In genomic region chr16:44331995-44332860, GRCm38 (mm10) we compare ENCODE assay signal across 9 mouse cellular contexts. TPM values are rescaled to one million over a fixed set of nuclear protein-coding genes. Genes with fewer than 3 reads are reported as not detected.
DNase-seq lines count a peak whose midpoint lies in the region; ATAC-seq and TF ChIP-seq lines count a peak whose summit lies in the region.
"Had no signal": no experiment of that assay in that cellular context is flagged by ENCODE, and none has a peak within 500 bp of the region (broad histone marks: within the 10 kb centered on the region; RNA-seq: fewer than 3 reads in every experiment).

No protein-coding gene starts in this region.

- H3K4me1 ChIP-seq in kidney, embryonic 14.5 days (ENCODE audit: control insufficient read depth, insufficient read depth, low read length) = no peaks in the 10 kb centered on the region
- no peaks in the 10 kb centered on the region for H3K4me1 ChIP-seq in bone marrow, adult 2 months (ENCODE audit: control insufficient read depth, insufficient read depth, low read length)
- no peaks in the 10 kb centered on the region for H3K4me1 ChIP-seq in embryonic fibroblast, embryonic 13.5 days (ENCODE audit: control insufficient read depth, insufficient read depth, low read length)
- H3K4me1 ChIP-seq in hindbrain, embryonic 13.5 days (replicated peaks) = peaks cover 22% of the 10 kb centered on the region
- no peaks in the 10 kb centered on the region for H3K4me1 ChIP-seq in midbrain, embryonic 14.5 days (ENCODE audit: control insufficient read depth, insufficient read depth, low read length)

- peak overlapping the region; percentile 99 for H3K4me2 ChIP-seq in kidney, embryonic 14.5 days (replicated peaks; ENCODE audit: low read depth, low read length)
- peak overlapping the region; percentile 99 for H3K4me2 ChIP-seq in hindbrain, embryonic 13.5 days
- peak overlapping the region; percentile 99 for H3K4me2 ChIP-seq in midbrain, embryonic 14.5 days (ENCODE audit: low read length)

- no peaks in the 10 kb centered on the region for H3K9me3 ChIP-seq in kidney, embryonic 14.5 days (ENCODE audit: control insufficient read depth, low read length)
- no peaks in the 10 kb centered on the region for H3K9me3 ChIP-seq in hindbrain, embryonic 13.5 days
- no peaks in the 10 kb centered on the region for H3K9me3 ChIP-seq in midbrain, embryonic 14.5 days (ENCODE audit: control insufficient read depth, low read length)

- ATAC-seq in kidney, embryonic 14.5 days (ENCODE audit: low FRiP score, low TSS enrichment) = peak; percentile 77
- peak; percentile 76 for ATAC-seq in hindbrain, embryonic 13.5 days (ENCODE audit: low FRiP score)
- peak; percentile 59; the same call in 1 of the 2 replicates for ATAC-seq in midbrain, embryonic 14.5 days (ENCODE audit: low FRiP score, low TSS enrichment)
- ATAC-seq: Patski had no signal

- no peak overlapping the region for H3K27ac ChIP-seq in kidney, embryonic 14.5 days (ENCODE audit: low read depth, low read length)
- H3K27ac ChIP-seq in bone marrow, adult 2 months (ENCODE audit: control insufficient read depth, insufficient read depth, low read depth, low read length, poor library complexity) = peak overlapping the region; percentile 70
- H3K27ac ChIP-seq in embryonic fibroblast, embryonic 13.5 days (ENCODE audit: insufficient read depth, low read length) = no peak overlapping the region
- H3K27ac ChIP-seq in hindbrain, embryonic 13.5 days = no peak overlapping the region
- no peak overlapping the region for H3K27ac ChIP-seq in midbrain, embryonic 14.5 days (replicated peaks; ENCODE audit: low read depth, low read length)

- 1% methylated on average over 60 of the region's 60 CpGs for WGBS in kidney, embryonic 14.5 days
- 2% methylated on average over 59 of the region's 60 CpGs for WGBS in bone marrow, adult 2 months
- under 1% methylated on average over 60 of the region's 60 CpGs for WGBS in hindbrain, embryonic 13.5 days
- under 1% methylated on average over 60 of the region's 60 CpGs for WGBS in midbrain, embryonic 14.5 days

- peak overlapping the region; percentile 63 for H3K4me3 ChIP-seq in kidney, embryonic 14.5 days (ENCODE audit: low read length)
- H3K4me3 ChIP-seq in bone marrow, adult 2 months (replicated peaks; ENCODE audit: control insufficient read depth, low read depth, low read length) = peak overlapping the region; percentile 68
- H3K4me3 ChIP-seq in embryonic fibroblast, embryonic 13.5 days (ENCODE audit: insufficient read depth, low read length) = peak overlapping the region; percentile 47
- peak overlapping the region; percentile 68 for H3K4me3 ChIP-seq in hindbrain, embryonic 13.5 days
- peak overlapping the region; percentile 65 for H3K4me3 ChIP-seq in midbrain, embryonic 14.5 days (replicated peaks; ENCODE audit: low read depth, low read length)

- intact Hi-C loops in left cerebral cortex, postnatal 36 days (cut with DNase I) = loop anchor here (5.0 kb wide), 1 partner anchor 65 kb away; no protein-coding TSS in a partner anchor

- H3K9ac ChIP-seq in kidney, embryonic 14.5 days (ENCODE audit: low read depth, low read length) = peak overlapping the region; percentile 55
- peak overlapping the region; percentile 81 for H3K9ac ChIP-seq in hindbrain, embryonic 13.5 days
- H3K9ac ChIP-seq in midbrain, embryonic 14.5 days (replicated peaks; ENCODE audit: low read length) = peak overlapping the region; percentile 71

- no peak for TF ChIP-seq CTCF in bone marrow, adult 2 months (IDR thresholded peaks at IDR 0.05; ENCODE audit: control insufficient read depth, insufficient read depth, low read length)
- TF ChIP-seq CTCF in embryonic fibroblast, embryonic 13.5 days (IDR thresholded peaks at IDR 0.05; ENCODE audit: borderline replicate concordance, insufficient read depth, low read length) = no peak

- DNase-seq in kidney, adult 8-10 months = no peak
- DNase-seq in left cerebral cortex, postnatal 36 days (ENCODE audit: low spot score in 2 of 2) = peak; percentile 44 to 55
- DNase-seq in midbrain, embryonic 14.5 days = peak; percentile 69
- DNase-seq in thymus, adult 18-20 months = peak; percentile 31 to 38

- no peak for TF ChIP-seq POLR2A in bone marrow, adult 2 months (IDR thresholded peaks at IDR 0.05; ENCODE audit: borderline replicate concordance, control insufficient read depth, low read depth, low read length)
- TF ChIP-seq POLR2A in embryonic fibroblast, embryonic 13.5 days (IDR thresholded peaks at IDR 0.05; ENCODE audit: low read depth, low read length) = no peak

- peaks cover 16% of the 10 kb centered on the region for H3K27me3 ChIP-seq in kidney, embryonic 14.5 days (ENCODE audit: control insufficient read depth, insufficient read depth, low read length)
- peaks cover 32% of the 10 kb centered on the region for H3K27me3 ChIP-seq in hindbrain, embryonic 13.5 days
- peaks cover 10% of the 10 kb centered on the region for H3K27me3 ChIP-seq in midbrain, embryonic 14.5 days (ENCODE audit: control insufficient read depth, insufficient read depth, low read length)

- H3K36me3 ChIP-seq in kidney, embryonic 14.5 days (ENCODE audit: control insufficient read depth, insufficient read depth, low read length) = no peaks in the 10 kb centered on the region
- no peaks in the 10 kb centered on the region for H3K36me3 ChIP-seq in hindbrain, embryonic 13.5 days
- H3K36me3 ChIP-seq in midbrain, embryonic 14.5 days (ENCODE audit: control insufficient read depth, insufficient read depth, low read length) = no peaks in the 10 kb centered on the region

RNA-seq across cellular contexts. Expression of gene Sidt1, which starts 0.8 kb away (rescaled TPM):
- 0.57 and 0.89 TPM in 2 replicates for polyA plus RNA-seq in kidney, embryonic 14.5 days (2014; fragmentation: Nextera tagmentation; extraction: Ambion mirVana)
- polyA plus RNA-seq in bone marrow, adult 2 months (2011; ENCODE audit: insufficient read depth, insufficient read length, low replicate concordance, missing spikeins) = 2.5 and 3.6 TPM in 2 replicates
- not detected in 2 replicates for polyA plus RNA-seq in embryonic fibroblast, embryonic 13.5 days (2011; ENCODE audit: insufficient read length, low read depth, missing spikeins)
- polyA plus RNA-seq in hindbrain, embryonic 13.5 days (2015; fragmentation: Nextera tagmentation; extraction: Ambion mirVana) = 3.4 and 3.6 TPM in 2 replicates
- total RNA-seq in left cerebral cortex, postnatal 36 days (2021) = 10 to 100 TPM; 49.8 to 53.8 TPM
- polyA plus RNA-seq in midbrain, embryonic 14.5 days (2014; fragmentation: Nextera tagmentation; extraction: Ambion mirVana) = 3.4 and 7.6 TPM in 2 replicates
- polyA plus RNA-seq: Patski had no signal

RNA-seq across cellular contexts. Expression of gene Spice1, which starts 14.7 kb away (rescaled TPM):
- polyA plus RNA-seq in kidney, embryonic 14.5 days (2014; fragmentation: Nextera tagmentation; extraction: Ambion mirVana) = 18.3 and 34.2 TPM in 2 replicates
- 7.6 and 11.9 TPM in 2 replicates for polyA plus RNA-seq in bone marrow, adult 2 months (2011; ENCODE audit: insufficient read depth, insufficient read length, low replicate concordance, missing spikeins)
- polyA plus RNA-seq in embryonic fibroblast, embryonic 13.5 days (2011; ENCODE audit: insufficient read length, low read depth, missing spikeins) = 22.2 and 25.4 TPM in 2 replicates
- 17.1 and 17.7 TPM in 2 replicates for polyA plus RNA-seq in hindbrain, embryonic 13.5 days (2015; fragmentation: Nextera tagmentation; extraction: Ambion mirVana)
- 10 to 100 TPM; 15.7 to 21.0 TPM for total RNA-seq in left cerebral cortex, postnatal 36 days (2021)
- 9.6 and 16.6 TPM in 2 replicates for polyA plus RNA-seq in midbrain, embryonic 14.5 days (2014; fragmentation: Nextera tagmentation; extraction: Ambion mirVana)

Comparison
In these comparisons a context has a peak if more than half of its experiments do, and no peak if none do; other contexts are left out.
1. DNase-seq: peak in left cerebral cortex, postnatal 36 days (2 of 2), midbrain, embryonic 14.5 days (single experiment) and thymus, adult 18-20 months (2 of 2); none in kidney, adult 8-10 months (0 of 2).
2. Peak in every context shown above with its lines, with median percentiles within 50 percentile points of each other: ATAC-seq, H3K4me2 ChIP-seq, H3K4me3 ChIP-seq and H3K9ac ChIP-seq.